Mouse (Mus musculus): ENCODE measurements around the gene Rtn4rl2. TPM values are rescaled to one million over a fixed set of nuclear protein-coding genes. Genes with fewer than 3 reads are reported as not detected.

Gene Rtn4rl2
- polyA plus RNA-seq, 1 experiment from 2014 or later = 0.75 TPM

DNA sequence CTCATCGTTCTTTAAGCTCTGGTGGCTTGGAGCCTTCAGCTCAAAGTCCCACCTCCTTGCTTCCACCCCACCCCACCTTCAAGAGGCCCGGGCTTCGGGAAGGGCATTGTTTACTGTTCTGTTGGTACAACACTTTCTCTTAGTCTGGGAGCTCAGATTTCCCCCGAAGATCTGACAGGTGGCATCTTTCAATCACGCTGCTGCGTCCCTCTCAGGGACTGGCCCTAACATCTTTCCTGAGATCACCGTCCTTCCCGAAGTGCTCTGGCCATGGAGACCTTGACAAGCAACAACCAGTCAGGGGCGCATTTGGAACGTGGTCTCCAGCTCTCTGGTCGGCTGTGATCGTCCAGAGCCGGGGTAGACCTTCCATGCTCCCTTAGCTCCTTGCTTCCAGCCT, 64.0 kb downstream of the Rtn4rl2 start, which contains the start of gene Smtnl1:
TSS of gene Smtnl1 (minus strand) at position 101 of the 400 bp plus-strand sequence.
- ATAC-seq (ENCODE audit: insufficient number of reproducible peaks, low FRiP score, low TSS enrichment, low read depth) (no peak), DNase-seq (ENCODE audit: low spot score) (no peak)
- H3K27me3 ChIP-seq (ENCODE audit: control insufficient read depth, insufficient read depth, low read length) = no peaks in the 10 kb centered on the region
- WGBS = 66% methylated on average over 13 of the region's 13 CpGs
- H3K4me3 ChIP-seq (ENCODE audit: low read depth, low read length) = no peak within 1 kb of the TSS
- H3K4me1 ChIP-seq (ENCODE audit: control insufficient read depth, insufficient read depth, low read length) = peaks cover 2% of the 10 kb centered on the region; the same call in 1 of the 2 replicates
- H3K9ac ChIP-seq (ENCODE audit: low read length) = no peak within 1 kb of the TSS
- H3K4me2 ChIP-seq (ENCODE audit: low read depth, severe bottlenecking) = no peak within 1 kb of the TSS
- no peaks in the 10 kb centered on the region for H3K36me3 ChIP-seq (ENCODE audit: control insufficient read depth, insufficient read depth, low read length)
- H3K27ac ChIP-seq (replicated peaks; ENCODE audit: low read depth, low read length) = no peak within 1 kb of the TSS
- H3K9me3 ChIP-seq (ENCODE audit: control insufficient read depth, low read length) = no peaks in the 10 kb centered on the region

Small RNA genes lying within 50 kb of the gene (microRNA-seq; reads per million reads assigned to microRNA genes)
- gene Gm24332 = not detected

Other genes with a start within 250 kb of the Rtn4rl2 start
- gene Ctnnd1, start 235.9 kb downstream of the Rtn4rl2 start, polyA plus RNA-seq (2014; fragmentation: Nextera tagmentation; extraction: Ambion mirVana) = 35.2 and 38.7 TPM in 2 replicates
- gene Btbd18, start 227.6 kb downstream of the Rtn4rl2 start, polyA plus RNA-seq (2014; fragmentation: Nextera tagmentation; extraction: Ambion mirVana) = 0.09 and 0.37 TPM in 2 replicates
- gene Selenoh, start 215.9 kb downstream of the Rtn4rl2 start, polyA plus RNA-seq (2014; fragmentation: Nextera tagmentation; extraction: Ambion mirVana) = 485 and 509 TPM in 2 replicates
- gene Gm28635, start 208.7 kb downstream of the Rtn4rl2 start, polyA plus RNA-seq (2014; fragmentation: Nextera tagmentation; extraction: Ambion mirVana) = not detected in 2 replicates
- gene Med19, start 208.3 kb downstream of the Rtn4rl2 start, polyA plus RNA-seq (2014; fragmentation: Nextera tagmentation; extraction: Ambion mirVana) = 54.1 and 55.4 TPM in 2 replicates
- gene Tmx2, start 207.6 kb downstream of the Rtn4rl2 start, polyA plus RNA-seq (2014; fragmentation: Nextera tagmentation; extraction: Ambion mirVana) = 129 TPM in 2 replicates
- gene Zdhhc5, start 171.5 kb downstream of the Rtn4rl2 start, polyA plus RNA-seq (2014; fragmentation: Nextera tagmentation; extraction: Ambion mirVana) = 31.1 and 32.6 TPM in 2 replicates
- 57.3 and 57.6 TPM in 2 replicates for gene Clp1, start 159.4 kb downstream of the Rtn4rl2 start, polyA plus RNA-seq (2014; fragmentation: Nextera tagmentation; extraction: Ambion mirVana)
- gene Ypel4, start 152.7 kb downstream of the Rtn4rl2 start, polyA plus RNA-seq (2014; fragmentation: Nextera tagmentation; extraction: Ambion mirVana) = 7.4 and 9.9 TPM in 2 replicates
- gene Gm19426, start 143.1 kb downstream of the Rtn4rl2 start, polyA plus RNA-seq (2014; fragmentation: Nextera tagmentation; extraction: Ambion mirVana) = 4.6 and 6.1 TPM in 2 replicates
- gene Serping1, start 111.3 kb downstream of the Rtn4rl2 start, polyA plus RNA-seq (2014; fragmentation: Nextera tagmentation; extraction: Ambion mirVana) = 12.4 and 13.3 TPM in 2 replicates
- 21.9 and 23.3 TPM in 2 replicates for gene Ube2l6, start 87.9 kb downstream of the Rtn4rl2 start, polyA plus RNA-seq (2014; fragmentation: Nextera tagmentation; extraction: Ambion mirVana)
- 0.10 and 0.32 TPM in 2 replicates for gene Smtnl1, start 64.1 kb downstream of the Rtn4rl2 start, polyA plus RNA-seq (2014; fragmentation: Nextera tagmentation; extraction: Ambion mirVana)
- 46.9 and 53.6 TPM in 2 replicates for gene Timm10, start 59.7 kb downstream of the Rtn4rl2 start, polyA plus RNA-seq (2014; fragmentation: Nextera tagmentation; extraction: Ambion mirVana)
- gene Slc43a1, start 47.9 kb downstream of the Rtn4rl2 start, polyA plus RNA-seq (2014; fragmentation: Nextera tagmentation; extraction: Ambion mirVana) = 36.0 and 37.8 TPM in 2 replicates
- 31.6 and 31.7 TPM in 2 replicates for gene Slc43a3, start 49.9 kb upstream of the Rtn4rl2 start, polyA plus RNA-seq (2014; fragmentation: Nextera tagmentation; extraction: Ambion mirVana)
- gene Prg2, start 93.8 kb upstream of the Rtn4rl2 start, polyA plus RNA-seq (2014; fragmentation: Nextera tagmentation; extraction: Ambion mirVana) = 0.47 and 0.48 TPM in 2 replicates
- not detected in 2 replicates for gene Prg3, start 101.5 kb upstream of the Rtn4rl2 start, polyA plus RNA-seq (2014; fragmentation: Nextera tagmentation; extraction: Ambion mirVana)
- gene Ssrp1, start 150.5 kb upstream of the Rtn4rl2 start, polyA plus RNA-seq (2014; fragmentation: Nextera tagmentation; extraction: Ambion mirVana) = 409 and 418 TPM in 2 replicates
- 0.76 and 1.4 TPM in 2 replicates for gene P2rx3, start 150.8 kb upstream of the Rtn4rl2 start, polyA plus RNA-seq (2014; fragmentation: Nextera tagmentation; extraction: Ambion mirVana)
- gene Tnks1bp1, start 161.3 kb upstream of the Rtn4rl2 start, polyA plus RNA-seq (2014; fragmentation: Nextera tagmentation; extraction: Ambion mirVana) = 6.7 and 7.0 TPM in 2 replicates
- 33.4 and 34.9 TPM in 2 replicates for gene Aplnr, start 249.5 kb upstream of the Rtn4rl2 start, polyA plus RNA-seq (2014; fragmentation: Nextera tagmentation; extraction: Ambion mirVana)

Data from limb, embryonic 11.5 days (tissue).